Mouse (Mus musculus): ENCODE data around the gene Tfap2c. TPM values are rescaled to one million over a fixed set of nuclear protein-coding genes. Genes with fewer than 3 reads are reported as not detected.

Tfap2c gene
- total and polyA plus RNA-seq, 2 experiments from 2014 or later: 3.7 to 3.9 TPM

- no peaks in the 10 kb centered on the region for H3K4me1 ChIP-seq (ENCODE audit: insufficient read depth)
- no peaks in the 10 kb centered on the region for H3K9me3 ChIP-seq (ENCODE audit: low read length)
- no peak overlapping the region for H3K4me2 ChIP-seq (ENCODE audit: low read depth)
- no peak overlapping the region for H3K9ac ChIP-seq
- H3K4me3 ChIP-seq (ENCODE audit: low read depth, low read length): no peak overlapping the region
- WGBS: 19% methylated on average over 16 of the region's 16 CpGs
- TF ChIP-seq CTCF (IDR thresholded peaks at IDR 0.05; ENCODE audit: low read depth): no peak
- no peak overlapping the region for H3K27ac ChIP-seq (ENCODE audit: low read depth, low read length)
- H3K36me3 ChIP-seq (ENCODE audit: insufficient read depth): no peaks in the 10 kb centered on the region
- ATAC-seq (no peak), DNase-seq (peak; percentile 18)
- H3K27me3 ChIP-seq (ENCODE audit: insufficient read depth, low read length): peaks cover 53% of the 10 kb centered on the region
Observed at GRCm38 (mm10) chr2:172546551-172546950, 2.8 kb upstream of the Tfap2c start.

- no peaks in the 10 kb centered on the region for H3K4me1 ChIP-seq (ENCODE audit: insufficient read depth)
- no peak overlapping the region for H3K27ac ChIP-seq (ENCODE audit: low read depth, low read length)
- H3K27me3 ChIP-seq (ENCODE audit: insufficient read depth, low read length): peaks cover 53% of the 10 kb centered on the region
- no peaks in the 10 kb centered on the region for H3K9me3 ChIP-seq (ENCODE audit: low read length)
- ATAC-seq: peak; percentile 56
- peak; percentile 74 for TF ChIP-seq CTCF (IDR thresholded peaks at IDR 0.05; ENCODE audit: low read depth)
- H3K4me2 ChIP-seq (ENCODE audit: low read depth): 0 out of 2 replicates have a peak overlapping the region, but pooled peaks have one; percentile 11
- WGBS: 2% methylated on average over 21 of the region's 21 CpGs
- no peaks in the 10 kb centered on the region for H3K36me3 ChIP-seq (ENCODE audit: insufficient read depth)
- H3K4me3 ChIP-seq (ENCODE audit: low read depth, low read length): no peak overlapping the region
- no peak overlapping the region for H3K9ac ChIP-seq
- peak; percentile 74 for DNase-seq
Observed at GRCm38 (mm10) chr2:172547116-172547515, 2.3 kb upstream of the Tfap2c start.

GRCm38 (mm10) chr2:172547807-172548586 is 1.4 kb upstream of the Tfap2c start:
- Histone ChIP-seq H3K27me3 (ENCODE audit: insufficient read depth, low read length) (peaks cover 59% of the 10 kb centered on the region), H3K4me3 (ENCODE audit: low read depth, low read length) (no peak overlapping the region), H3K27ac (ENCODE audit: low read depth, low read length) (no peak overlapping the region), H3K9me3 (ENCODE audit: low read length) (no peaks in the 10 kb centered on the region), H3K4me1 (ENCODE audit: insufficient read depth) (no peaks in the 10 kb centered on the region), H3K4me2 (ENCODE audit: low read depth) (no peak overlapping the region), H3K36me3 (ENCODE audit: insufficient read depth) (no peaks in the 10 kb centered on the region), H3K9ac (no peak overlapping the region)
- DNase-seq (peak; percentile 59), ATAC-seq (no peak; the same call in 1 of the 2 replicates)
- WGBS: 11% methylated on average over 27 of the region's 27 CpGs
- TF ChIP-seq CTCF (IDR thresholded peaks at IDR 0.05; ENCODE audit: low read depth): no peak

- no peak overlapping the region for H3K4me3 ChIP-seq (ENCODE audit: low read depth, low read length)
- no peaks in the 10 kb centered on the region for H3K4me1 ChIP-seq (ENCODE audit: insufficient read depth)
- 2% methylated on average over 27 of the region's 27 CpGs for WGBS
- H3K27ac ChIP-seq (ENCODE audit: low read depth, low read length): no peak overlapping the region
- peak overlapping the region; percentile 53 for H3K4me2 ChIP-seq (ENCODE audit: low read depth)
- ATAC-seq (no peak), DNase-seq (peak; percentile 57)
- no peak for TF ChIP-seq CTCF (IDR thresholded peaks at IDR 0.05; ENCODE audit: low read depth)
- no peak overlapping the region for H3K9ac ChIP-seq
- peaks cover 66% of the 10 kb centered on the region for H3K27me3 ChIP-seq (ENCODE audit: insufficient read depth, low read length)
- no peaks in the 10 kb centered on the region for H3K9me3 ChIP-seq (ENCODE audit: low read length)
- H3K36me3 ChIP-seq (ENCODE audit: insufficient read depth): no peaks in the 10 kb centered on the region
Observed at GRCm38 (mm10) chr2:172548672-172549255, 629 bp upstream of the Tfap2c start.

- peak; percentile 80 for TF ChIP-seq CTCF (IDR thresholded peaks at IDR 0.05; ENCODE audit: low read depth)
- ATAC-seq: peak; percentile 33; the same call in 1 of the 2 replicates
- Histone ChIP-seq H3K4me2 (ENCODE audit: low read depth) (peak overlapping the region; percentile 53), H3K36me3 (ENCODE audit: insufficient read depth) (no peaks in the 10 kb centered on the region), H3K4me1 (ENCODE audit: insufficient read depth) (no peaks in the 10 kb centered on the region), H3K9ac (0 out of 2 replicates have a peak overlapping the region, but pooled peaks have one; percentile 14), H3K27ac (ENCODE audit: low read depth, low read length) (no peak overlapping the region), H3K27me3 (ENCODE audit: insufficient read depth, low read length) (peaks cover 59% of the 10 kb centered on the region), H3K4me3 (ENCODE audit: low read depth, low read length) (peak overlapping the region; percentile 33), H3K9me3 (ENCODE audit: low read length) (no peaks in the 10 kb centered on the region)
- peak; percentile 68 for DNase-seq
- WGBS: under 1% methylated on average over 60 of the region's 62 CpGs
Observed at GRCm38 (mm10) chr2:172550364-172551080, 1.1 kb downstream of the Tfap2c start.

GRCm38 (mm10) chr2:172551081-172551720 is 1.8 kb downstream of the Tfap2c start:
- 0 out of 2 replicates have a peak overlapping the region, but pooled peaks have one; percentile 14 for H3K9ac ChIP-seq
- TF ChIP-seq CTCF (IDR thresholded peaks at IDR 0.05; ENCODE audit: low read depth): no peak
- ATAC-seq: no peak
- no peaks in the 10 kb centered on the region for H3K9me3 ChIP-seq (ENCODE audit: low read length)
- H3K4me1 ChIP-seq (ENCODE audit: insufficient read depth): no peaks in the 10 kb centered on the region
- no peaks in the 10 kb centered on the region for H3K36me3 ChIP-seq (ENCODE audit: insufficient read depth)
- under 1% methylated on average over 54 of the region's 57 CpGs for WGBS
- peak overlapping the region; percentile 33 for H3K4me3 ChIP-seq (ENCODE audit: low read depth, low read length)
- H3K4me2 ChIP-seq (ENCODE audit: low read depth): peak overlapping the region; percentile 53
- no peak overlapping the region for H3K27ac ChIP-seq (ENCODE audit: low read depth, low read length)
- DNase-seq: peak; percentile 48
- H3K27me3 ChIP-seq (ENCODE audit: insufficient read depth, low read length): peaks cover 53% of the 10 kb centered on the region
